Mouse (Mus musculus) testis, adult 2 months (tissue): ENCODE results near the gene Cnot2. TPM values are rescaled to one million over a fixed set of nuclear protein-coding genes. Genes with fewer than 3 reads are reported as not detected.

Experiments
- H3K27ac ChIP-seq: fragments of 200-500 bp; 2 replicates; pipeline ENCODE4 v1.5.1; 2012; ENCODE audit warnings: low read depth, low read length; ENCODE audit not compliant: control insufficient read depth, insufficient read depth
- H3K27me3 ChIP-seq: fragments of 200-500 bp; 2 replicates; pipeline ENCODE4 v1.6.1; 2012; ENCODE audit warnings: mild to moderate bottlenecking, low read length, moderate library complexity; ENCODE audit not compliant: control insufficient read depth, insufficient read depth
- H3K36me3 ChIP-seq: fragments of 200-500 bp; 2 replicates; pipeline ENCODE4 v1.6.1; 2012; ENCODE audit warnings: mild to moderate bottlenecking, low read length; ENCODE audit not compliant: control insufficient read depth, insufficient read depth
- H3K4me1 ChIP-seq: fragments of 200-500 bp; 2 replicates; pipeline ENCODE4 v1.6.1; 2012; ENCODE audit warnings: low read length; ENCODE audit not compliant: control insufficient read depth, insufficient read depth
- H3K4me3 ChIP-seq: fragments of 200-500 bp; 2 replicates; pipeline ENCODE4 v1.5.1; 2012; ENCODE audit warnings: low read depth, mild to moderate bottlenecking, low read length, moderate library complexity, mixed read lengths; ENCODE audit not compliant: control insufficient read depth
- CTCF ChIP-seq: fragments of 200-500 bp; IDR thresholded peaks from 2 replicates; pipeline ENCODE4 v1.5.1; 2012; ENCODE audit warnings: low read depth, mild to moderate bottlenecking, inconsistent platforms, low read length, moderate library complexity; ENCODE audit not compliant: control insufficient read depth, insufficient read depth, insufficient replicate concordance
- POLR2A ChIP-seq: fragments of 200-500 bp; IDR thresholded peaks from 2 replicates; pipeline ENCODE4 v1.6.1; 2012; ENCODE audit warnings: low read depth, mild to moderate bottlenecking, inconsistent platforms, low read length, moderate library complexity; ENCODE audit not compliant: control insufficient read depth
- polyA plus RNA-seq: library from polyadenylated mRNA; depleted of rRNA; stranded (reverse); fragments of >200 nt; gene quantifications from 2 replicates; pipeline ENCODE4 v1.2.3, GENCODE M21; 2012

Gene Cnot2
- polyA plus RNA-seq, 1 experiment = 41.9 TPM

DNA sequence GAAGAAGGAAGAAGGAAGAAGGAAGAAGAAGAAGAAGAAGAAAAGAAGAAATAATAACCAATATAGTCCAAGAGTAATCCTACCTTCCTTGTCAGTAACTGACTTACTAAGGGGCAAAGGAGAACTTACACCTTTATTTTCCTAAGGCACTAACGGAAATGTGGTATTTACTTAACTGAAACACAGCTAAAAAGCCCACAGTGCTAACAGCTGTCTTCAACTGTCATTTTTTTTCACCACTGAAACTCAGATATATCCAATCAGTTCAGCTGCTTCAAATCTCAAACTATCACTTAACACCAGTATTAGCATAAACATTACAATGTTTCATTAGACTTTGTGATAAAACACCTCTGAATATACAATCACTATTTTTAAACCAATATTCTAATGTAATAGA is 22.1 kb downstream of the Cnot2 start:
- TF ChIP-seq POLR2A (no peak), CTCF (no peak)
- no peaks in the 10 kb centered on the region for H3K4me1 ChIP-seq
- H3K4me3 ChIP-seq = no peak overlapping the region
- H3K27ac ChIP-seq = no peak overlapping the region
- H3K36me3 ChIP-seq = no peaks in the 10 kb centered on the region
- H3K27me3 ChIP-seq = no peaks in the 10 kb centered on the region

DNA sequence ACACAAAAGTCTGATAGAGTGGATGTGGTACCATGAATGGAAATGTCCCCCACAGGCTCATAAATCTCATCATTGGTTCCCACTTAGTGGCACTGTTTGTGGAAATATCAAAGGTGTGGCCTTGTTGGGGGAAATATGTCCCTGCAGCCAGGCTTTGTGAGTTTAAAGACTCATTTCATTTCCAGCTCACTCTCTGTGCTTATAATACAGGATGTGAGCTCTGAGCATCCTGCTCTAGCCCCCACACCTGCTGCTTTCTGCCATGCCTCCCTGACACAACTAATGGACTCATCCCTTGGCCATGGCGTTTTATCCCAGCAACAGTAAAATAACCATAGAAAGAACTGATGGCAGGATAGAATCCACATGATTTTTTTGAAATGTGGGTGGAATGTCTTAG is 24.1 kb downstream of the Cnot2 start:
- no peaks in the 10 kb centered on the region for H3K36me3 ChIP-seq
- H3K4me1 ChIP-seq = no peaks in the 10 kb centered on the region
- TF ChIP-seq POLR2A (no peak), CTCF (no peak)
- H3K27ac ChIP-seq = no peak overlapping the region
- H3K27me3 ChIP-seq = no peaks in the 10 kb centered on the region
- H3K4me3 ChIP-seq = no peak overlapping the region

DNA sequence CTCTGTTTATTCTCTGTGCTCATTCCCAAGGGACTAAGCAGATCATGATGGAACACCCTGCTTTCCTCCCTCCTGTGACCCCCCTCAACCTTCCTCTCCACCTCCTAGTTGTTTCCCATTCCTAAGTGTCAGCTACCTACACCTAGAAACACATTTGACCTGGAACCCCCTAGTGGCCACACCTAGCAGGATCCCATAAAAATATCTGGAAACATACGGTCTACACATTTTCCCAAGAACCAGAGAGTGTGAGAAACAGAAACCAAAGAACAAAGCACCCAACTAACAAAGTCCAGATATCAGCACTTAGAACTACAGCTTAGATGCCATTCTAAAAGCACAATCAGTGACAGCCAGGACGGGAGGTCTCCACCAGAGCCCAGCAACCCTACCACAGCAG is 26.9 kb downstream of the Cnot2 start:
- Histone ChIP-seq H3K27me3 (no peaks in the 10 kb centered on the region), H3K36me3 (no peaks in the 10 kb centered on the region), H3K4me3 (no peak overlapping the region), H3K4me1 (no peaks in the 10 kb centered on the region), H3K27ac (no peak overlapping the region)
- TF ChIP-seq POLR2A (no peak), CTCF (no peak)

DNA sequence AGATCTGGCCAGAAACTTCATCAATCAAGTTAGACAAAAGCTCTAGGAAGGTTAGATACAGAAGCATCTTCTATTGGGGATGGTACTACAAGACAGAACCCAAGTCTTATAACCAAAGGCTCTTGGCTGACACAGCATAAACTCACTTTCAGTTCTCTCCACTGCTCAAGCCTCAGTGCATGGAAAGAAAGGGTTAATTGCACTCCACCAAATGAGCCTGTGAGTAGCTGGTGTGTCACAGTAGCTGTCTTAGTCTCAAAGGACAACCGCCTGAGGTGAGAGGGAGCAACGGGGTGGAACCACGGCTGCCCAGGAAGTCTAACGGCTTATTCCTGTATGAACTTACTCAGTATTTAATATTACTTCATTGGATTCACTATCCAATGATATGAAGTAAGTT is 33.4 kb downstream of the Cnot2 start:
- Histone ChIP-seq H3K4me1 (no peaks in the 10 kb centered on the region), H3K27me3 (no peaks in the 10 kb centered on the region), H3K36me3 (no peaks in the 10 kb centered on the region), H3K27ac (no peak overlapping the region), H3K4me3 (no peak overlapping the region)
- TF ChIP-seq POLR2A (no peak), CTCF (no peak)

DNA sequence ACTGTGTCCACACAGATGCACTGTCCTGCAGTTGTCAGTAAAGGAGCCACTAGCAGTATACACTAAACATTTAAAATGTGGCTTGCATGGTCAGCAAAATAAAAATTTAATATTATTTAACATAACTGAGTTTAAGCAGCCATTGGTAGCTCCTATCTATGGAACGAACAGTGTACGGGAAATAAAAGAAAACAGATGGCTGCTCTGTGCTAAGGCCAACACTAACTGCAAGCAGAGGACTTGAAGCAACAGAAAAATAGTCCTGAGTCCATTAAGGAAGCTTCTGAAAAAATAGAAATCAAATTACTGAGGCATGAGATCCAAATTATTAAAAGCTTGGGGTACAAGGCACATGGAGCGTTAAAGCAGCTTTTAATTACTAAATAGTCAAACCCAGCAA is 35.1 kb downstream of the Cnot2 start:
- Histone ChIP-seq H3K27me3 (no peaks in the 10 kb centered on the region), H3K27ac (no peak overlapping the region), H3K4me1 (no peaks in the 10 kb centered on the region), H3K36me3 (no peaks in the 10 kb centered on the region), H3K4me3 (no peak overlapping the region)
- TF ChIP-seq CTCF = no peak
- TF ChIP-seq POLR2A = no peak

DNA sequence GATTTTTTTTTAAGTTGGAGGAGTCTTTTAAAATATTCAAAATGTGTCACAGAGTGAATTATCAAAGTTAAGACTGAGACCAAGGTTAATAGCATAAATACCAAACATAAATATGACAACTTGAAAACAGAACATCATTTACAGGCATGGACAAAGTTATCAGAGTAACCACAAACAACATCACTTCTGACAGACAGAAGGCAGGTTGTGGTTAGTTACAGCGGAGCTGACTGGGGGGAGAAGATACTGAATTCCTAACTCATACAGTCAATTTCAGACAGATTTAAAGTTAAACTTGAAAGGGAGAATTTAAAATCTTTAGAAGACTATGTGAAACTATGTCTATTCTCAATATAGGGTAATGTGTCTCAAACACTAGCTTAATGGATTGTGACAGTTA is 38.2 kb downstream of the Cnot2 start:
- Histone ChIP-seq H3K27me3 (no peaks in the 10 kb centered on the region), H3K36me3 (no peaks in the 10 kb centered on the region), H3K27ac (no peak overlapping the region), H3K4me3 (no peak overlapping the region), H3K4me1 (no peaks in the 10 kb centered on the region)
- TF ChIP-seq POLR2A = no peak
- no peak for TF ChIP-seq CTCF

DNA sequence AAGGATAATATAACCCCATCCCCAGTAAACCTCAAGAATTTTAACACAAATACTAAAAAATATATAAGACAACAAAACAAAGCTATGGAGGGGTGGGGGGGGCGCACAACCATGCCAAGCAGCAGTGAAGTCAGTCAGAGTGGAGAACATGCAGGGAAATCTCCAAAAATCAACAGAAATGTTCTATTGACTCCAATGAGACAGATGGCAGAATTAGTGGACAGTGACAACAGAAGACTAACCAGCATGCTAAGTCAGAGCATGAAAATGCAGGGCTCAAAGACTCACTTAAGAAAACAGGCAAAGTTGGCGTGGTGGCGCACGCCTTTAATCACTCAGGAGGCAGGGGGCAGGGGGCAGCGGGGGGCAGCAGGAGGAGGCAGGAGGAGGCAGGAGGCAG is 40.6 kb downstream of the Cnot2 start:
- H3K4me1 ChIP-seq = no peaks in the 10 kb centered on the region
- no peak overlapping the region for H3K27ac ChIP-seq
- H3K27me3 ChIP-seq = no peaks in the 10 kb centered on the region
- H3K36me3 ChIP-seq = no peaks in the 10 kb centered on the region
- TF ChIP-seq POLR2A (no peak), CTCF (no peak)
- no peak overlapping the region for H3K4me3 ChIP-seq

DNA sequence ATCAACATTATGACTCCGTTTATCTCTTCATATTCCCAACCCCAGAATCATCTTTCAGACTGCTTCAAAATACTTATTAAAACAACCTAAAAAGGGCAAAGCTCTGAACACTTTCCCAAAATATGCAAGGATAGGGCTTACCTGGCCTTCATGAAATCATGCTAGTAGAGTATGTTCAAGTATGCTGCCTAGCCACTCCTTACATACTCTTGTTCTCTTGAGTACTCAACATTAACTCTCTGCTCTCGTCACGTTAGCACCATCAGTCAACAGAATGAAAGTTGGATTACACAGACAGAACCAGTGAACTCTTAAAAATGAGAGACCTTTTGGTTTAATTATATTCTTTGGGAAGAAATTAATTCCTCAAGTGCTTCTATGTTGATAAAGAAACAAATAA is 43.8 kb downstream of the Cnot2 start:
- H3K27me3 ChIP-seq = no peaks in the 10 kb centered on the region
- no peak for TF ChIP-seq CTCF
- TF ChIP-seq POLR2A = no peak
- H3K36me3 ChIP-seq = no peaks in the 10 kb centered on the region
- no peak overlapping the region for H3K27ac ChIP-seq
- no peak overlapping the region for H3K4me3 ChIP-seq
- no peaks in the 10 kb centered on the region for H3K4me1 ChIP-seq
